Mouse (Mus musculus): ENCODE measurements at regions not wholly inside any gene's neighbourhood (a gene's known extent, or its start where the extent isn't known, plus 50 kb on each side); places are given as distances from the start of the nearest gene placed in this dataset.
A peak's percentile ranks its signal among the peaks of the same experiment; 100 is the strongest.

DNA sequence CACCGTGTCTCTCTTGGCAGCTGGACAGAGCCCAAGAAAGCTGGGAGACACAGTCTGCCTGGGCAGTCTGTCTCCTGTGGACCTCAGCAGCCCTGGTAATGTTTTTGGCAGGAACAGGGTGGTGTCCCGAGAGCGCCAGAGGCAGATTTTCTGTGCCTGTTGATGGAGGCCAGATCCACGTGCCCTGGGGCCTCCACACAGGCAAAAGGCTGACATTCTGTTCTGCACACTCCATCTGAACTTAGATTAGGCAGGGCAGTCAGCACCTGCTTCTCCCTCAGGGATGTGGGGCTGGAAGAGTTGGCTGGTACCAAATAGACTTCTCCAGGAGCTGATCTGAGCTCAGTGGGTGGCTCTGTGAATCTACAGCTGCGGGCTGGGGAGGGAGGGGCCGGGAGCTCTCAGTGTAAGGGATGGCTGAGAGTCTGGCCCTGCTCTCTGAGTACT, 83.8 kb downstream of the Gadd45g start:
- DNase-seq (ENCODE audit: low spot score in 2 of 2): peak in 1 of 2 experiments; percentile 24

DNA sequence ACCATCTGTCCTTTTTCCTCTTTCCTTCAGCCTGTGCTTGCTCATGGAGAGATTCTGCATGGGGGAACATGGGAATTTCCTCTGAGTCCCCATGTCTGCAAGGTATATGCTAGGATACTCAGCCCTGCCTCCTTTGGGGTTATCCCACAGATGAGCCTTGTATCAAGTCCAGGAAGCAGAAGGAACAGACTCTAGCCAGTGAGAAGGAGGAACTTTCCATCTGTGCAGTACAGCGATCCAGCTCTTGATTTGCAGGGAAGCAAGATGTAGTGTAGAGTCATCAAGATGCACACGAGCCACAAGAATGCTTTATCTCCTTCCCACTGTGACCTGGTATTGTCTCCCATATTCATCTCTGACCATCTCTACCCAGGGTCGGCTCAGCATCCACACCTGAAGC, 84.5 kb downstream of the Gadd45g start:
- DNase-seq (ENCODE audit: low spot score in 2 of 2): no peak

DNA sequence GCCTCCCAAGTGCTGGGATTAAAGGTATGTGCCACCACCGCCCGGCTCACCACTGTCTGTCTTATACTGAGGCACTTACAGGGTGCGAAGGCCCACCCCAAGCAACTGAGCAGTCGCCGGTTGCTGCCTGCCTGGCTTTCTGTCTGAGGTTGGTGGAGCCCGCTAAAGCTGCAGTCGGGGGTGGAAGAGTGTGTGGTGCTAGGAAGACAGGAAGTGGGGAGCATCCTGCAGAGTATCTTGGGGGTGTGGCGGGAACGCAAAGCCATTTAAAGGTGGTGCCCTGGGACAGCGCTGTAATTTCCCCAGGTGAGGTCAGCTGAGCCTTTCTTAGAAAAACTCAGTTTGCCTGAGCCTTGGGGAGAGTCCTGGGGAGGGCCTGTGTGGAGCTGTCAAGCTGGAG, 89.3 kb downstream of the Gadd45g start:
- no peak for DNase-seq (ENCODE audit: low spot score in 2 of 2)

DNA sequence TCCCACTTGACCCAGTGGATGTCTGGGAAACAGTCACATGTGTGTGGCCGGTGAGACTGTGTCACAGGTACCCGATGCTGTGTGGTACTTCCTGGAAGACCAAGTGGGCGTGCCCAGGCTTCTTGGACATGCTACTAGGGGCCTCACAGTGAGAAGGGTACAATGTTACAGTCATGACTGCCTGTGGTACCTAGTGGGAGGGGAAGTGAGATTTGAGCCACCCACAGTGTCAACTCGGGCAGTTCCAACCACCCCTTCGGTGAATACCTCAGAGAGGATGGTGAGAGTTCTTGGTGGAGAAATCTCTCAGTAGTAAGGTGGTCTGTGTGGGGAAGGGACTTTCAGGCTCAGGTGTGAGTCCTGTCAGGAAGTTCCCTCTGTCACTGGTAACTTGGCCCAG, 90.0 kb downstream of the Gadd45g start:
- DNase-seq (ENCODE audit: low spot score in 2 of 2): no peak

DNA sequence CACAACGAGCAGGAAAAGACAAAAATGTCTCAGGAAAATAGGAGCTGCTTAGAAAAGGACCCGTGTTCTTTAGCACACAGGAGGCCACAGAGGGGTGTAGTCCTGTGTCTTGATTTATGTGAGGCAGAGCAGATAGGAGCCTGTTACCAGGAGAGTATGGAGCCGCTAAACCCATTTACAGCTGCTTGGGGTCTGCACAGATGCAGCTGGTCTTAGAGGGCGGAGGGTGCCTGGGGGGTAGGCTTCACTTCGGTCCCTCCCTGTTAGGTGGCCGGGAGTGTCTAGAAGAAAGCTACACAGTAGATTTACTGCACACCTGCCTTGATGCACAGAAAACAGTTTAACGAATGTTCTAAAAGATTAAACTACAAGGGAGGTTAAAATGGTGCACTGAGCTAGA, 91.4 kb downstream of the Gadd45g start:
- no peak for DNase-seq (ENCODE audit: low spot score in 2 of 2)

DNA sequence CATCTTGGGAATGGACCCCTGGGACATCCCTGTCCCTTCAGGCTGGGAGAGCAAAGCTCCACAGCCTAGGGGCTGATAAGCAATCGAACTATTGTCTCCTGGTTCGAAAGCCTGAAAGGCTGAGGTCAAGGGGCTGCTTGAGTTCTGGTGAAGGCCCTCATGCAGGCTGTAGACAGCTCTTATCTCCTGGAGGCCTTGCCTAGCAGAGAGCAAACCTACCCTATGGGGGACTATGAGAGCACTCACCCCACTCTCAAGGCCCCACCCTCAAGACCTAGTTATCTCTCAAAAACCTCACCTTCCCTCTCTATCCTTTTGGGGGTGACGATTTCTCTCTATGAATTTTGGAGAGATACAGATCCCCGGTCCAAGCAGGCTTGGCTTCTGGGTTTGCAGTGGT, 92.8 kb downstream of the Gadd45g start:
- no peak for DNase-seq (ENCODE audit: low spot score in 2 of 2)

DNA sequence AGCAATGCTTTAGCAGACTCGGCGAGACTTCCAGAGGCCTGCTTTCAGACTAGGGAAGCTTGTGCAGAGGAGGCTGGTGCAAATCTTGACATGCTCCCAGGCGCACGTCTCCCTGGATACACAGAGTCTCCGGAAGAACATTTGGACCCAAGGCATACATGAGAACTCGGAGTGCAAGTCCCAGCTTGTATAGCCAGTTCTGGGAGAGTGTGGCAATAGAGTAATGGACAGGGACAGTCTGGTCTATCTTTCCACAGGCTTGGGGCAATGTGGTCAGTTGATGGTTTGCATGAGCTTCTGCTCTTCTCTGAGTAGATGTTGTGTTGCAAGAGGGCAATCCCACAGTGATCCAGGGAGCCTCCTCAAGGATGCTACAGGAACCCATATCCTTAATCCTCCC, 93.2 kb downstream of the Gadd45g start:
- DNase-seq (ENCODE audit: low spot score in 2 of 2): no peak

DNA sequence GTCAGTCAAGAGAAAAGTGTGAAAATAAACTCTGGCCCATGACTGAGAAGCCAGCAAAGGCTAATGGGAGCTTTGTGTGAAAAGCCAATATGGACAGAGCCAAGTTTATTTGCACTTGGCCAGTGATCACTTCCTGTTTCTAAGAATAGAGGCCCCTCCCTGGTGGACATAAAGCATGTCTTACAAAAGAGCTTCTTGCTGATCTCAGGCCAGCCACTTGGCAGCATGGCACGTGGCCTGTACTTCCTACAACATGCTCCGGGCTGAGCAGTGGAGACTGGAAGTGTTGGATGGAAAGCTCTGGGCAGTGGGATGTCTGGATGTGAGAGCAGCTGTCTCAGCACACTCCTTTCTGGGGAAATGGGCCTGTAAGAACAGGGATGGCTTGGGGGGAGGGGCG, 99.7 kb downstream of the Gadd45g start:
- no peak for DNase-seq (ENCODE audit: low spot score in 2 of 2)

DNA sequence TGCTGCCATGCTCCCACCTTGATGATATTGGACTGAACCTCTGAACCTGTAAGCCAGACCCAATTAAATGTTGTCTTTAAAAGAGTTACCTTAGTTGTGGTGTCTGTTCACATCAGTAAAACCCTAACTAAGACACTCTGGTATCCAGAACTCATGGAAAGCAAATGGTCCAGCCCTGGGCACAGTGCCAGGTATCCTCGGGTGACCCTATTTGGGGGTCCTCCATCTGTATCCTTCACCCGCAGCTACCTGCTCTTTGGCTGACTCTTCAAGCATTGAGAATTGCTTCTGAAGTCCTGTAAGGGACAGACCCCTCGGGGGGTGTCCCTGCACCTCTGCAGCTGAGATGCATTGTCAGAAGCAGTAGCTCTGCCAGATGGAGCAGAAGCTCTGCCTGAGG, 102.4 kb downstream of the Gadd45g start:
- DNase-seq (ENCODE audit: low spot score in 2 of 2): no peak

DNA sequence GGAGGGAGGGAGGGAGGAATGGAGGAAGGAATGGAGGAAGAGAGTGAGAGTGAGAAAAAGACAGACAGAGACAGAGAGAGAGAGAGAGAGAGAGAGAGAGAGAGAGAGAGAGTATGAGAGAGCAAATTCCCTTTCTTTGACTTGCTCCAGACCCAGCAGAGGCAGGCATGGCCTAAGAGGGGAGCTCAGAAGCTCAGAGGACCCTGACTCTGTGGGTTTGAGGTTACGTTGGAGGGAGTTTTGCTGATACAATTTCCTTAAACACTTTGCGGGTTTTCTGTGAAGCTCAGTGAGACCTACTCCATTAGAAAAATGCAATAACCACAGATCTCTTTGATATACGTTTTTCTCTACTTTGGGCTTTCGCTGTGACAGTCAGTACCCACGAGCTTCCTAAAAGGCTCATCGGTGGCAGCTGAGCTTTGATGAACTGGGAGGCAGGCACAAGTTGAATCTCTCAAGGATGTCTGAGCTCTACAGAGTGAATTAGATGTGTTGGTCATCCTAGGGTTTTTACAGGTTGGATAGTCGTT, 105.1 kb downstream of the Gadd45g start:
- no peak for DNase-seq (ENCODE audit: low spot score in 2 of 2)

DNA sequence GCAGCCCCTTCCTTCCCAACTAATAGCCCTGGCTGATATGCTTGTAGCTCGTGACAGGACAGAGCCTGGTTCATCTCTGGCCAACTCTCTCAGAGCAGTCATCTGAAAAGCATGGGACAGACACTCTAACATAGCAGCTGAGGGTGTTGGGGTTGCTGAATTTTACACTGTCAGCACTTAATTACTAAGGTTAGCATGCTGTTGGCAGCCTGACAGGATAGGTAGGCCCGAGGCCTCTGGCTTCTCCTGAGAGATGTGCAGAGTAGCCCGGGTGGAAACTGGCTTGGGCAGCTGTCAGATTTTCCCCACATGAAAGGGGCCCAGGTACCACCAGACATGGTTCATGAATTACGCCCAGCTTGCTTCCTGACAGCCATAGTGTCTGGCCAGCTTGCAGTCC, 106.6 kb downstream of the Gadd45g start:
- no peak for DNase-seq (ENCODE audit: low spot score in 2 of 2)

DNA sequence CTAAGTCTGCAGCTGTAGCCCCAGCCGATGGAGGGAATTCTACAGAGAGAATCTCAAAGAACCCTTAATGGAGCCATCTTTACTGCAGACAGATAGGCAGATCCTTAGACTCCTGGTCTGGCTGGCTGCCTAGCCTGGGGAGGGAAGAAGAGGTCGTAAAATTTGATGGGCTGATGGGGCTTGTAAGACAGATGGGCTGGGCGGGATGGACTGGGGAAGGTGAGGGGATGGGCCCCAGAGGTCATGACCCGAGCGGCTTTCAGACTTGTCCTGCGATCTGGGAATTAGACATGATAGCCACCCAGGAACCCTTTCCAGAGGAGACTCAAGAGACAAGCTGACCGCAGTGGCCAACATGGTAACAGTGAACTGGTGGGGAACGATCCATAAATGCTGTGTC, 107.1 kb downstream of the Gadd45g start:
- DNase-seq (ENCODE audit: low spot score in 2 of 2): no peak

DNA sequence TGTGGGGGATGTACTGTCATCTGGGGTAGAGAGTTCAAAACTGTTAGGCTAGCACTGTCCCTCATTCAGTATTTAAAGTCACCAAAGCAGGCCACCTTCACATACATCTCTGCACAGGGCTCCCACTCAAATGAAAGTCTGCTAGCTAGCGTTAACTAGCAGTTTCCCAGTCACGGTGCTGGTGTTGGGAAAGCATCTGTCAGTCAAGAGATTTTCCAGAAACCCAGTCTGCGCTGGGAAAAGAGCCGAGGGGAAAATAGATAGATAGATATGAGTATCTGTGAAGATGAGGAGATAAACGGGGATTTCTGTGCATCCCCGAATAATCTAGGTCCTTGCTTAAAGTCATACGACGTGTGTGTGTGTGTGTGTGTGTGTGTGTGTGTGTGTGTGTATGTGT, 110.6 kb downstream of the Gadd45g start:
- DNase-seq (ENCODE audit: low spot score in 2 of 2): no peak

DNA sequence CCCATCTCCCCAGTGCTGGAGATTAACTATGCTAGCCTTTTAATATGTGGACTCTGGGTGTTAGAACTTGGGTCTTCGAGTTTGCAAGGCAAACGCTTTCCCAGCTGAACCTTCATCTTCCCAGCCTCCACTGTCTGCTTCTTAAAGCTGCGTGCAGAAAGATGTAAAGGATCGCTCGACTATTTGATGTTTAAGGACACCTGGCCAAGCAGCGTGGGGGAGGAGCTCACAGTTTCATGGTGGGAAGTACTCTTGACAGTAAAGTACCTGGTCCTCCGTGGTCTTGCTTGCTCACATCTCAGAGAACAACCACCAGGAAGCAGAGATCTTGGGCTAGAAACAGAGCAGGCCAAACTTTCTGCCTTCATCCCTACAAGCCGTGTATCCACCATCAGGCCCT, 113.1 kb downstream of the Gadd45g start:
- DNase-seq (ENCODE audit: low spot score in 2 of 2): no peak

DNA sequence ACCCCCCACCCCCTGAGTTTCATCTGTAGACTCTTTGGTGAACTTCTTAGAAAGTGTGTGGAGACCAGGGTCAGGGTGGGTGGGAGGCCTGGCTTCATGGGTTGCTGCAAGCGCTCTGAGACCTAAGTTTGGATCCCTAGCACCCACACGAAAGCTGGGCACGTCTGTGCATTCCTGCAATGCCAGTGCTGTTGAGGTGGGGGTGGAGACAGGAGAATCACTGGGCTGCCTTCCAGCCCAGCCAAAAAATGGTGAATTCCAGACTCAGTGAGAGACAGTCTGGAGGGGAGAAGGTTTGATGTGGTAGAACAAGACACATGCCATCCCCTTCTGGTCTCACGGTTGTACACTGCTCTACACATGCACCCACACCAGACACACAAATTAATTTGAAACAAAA, 113.8 kb downstream of the Gadd45g start:
- no peak for DNase-seq (ENCODE audit: low spot score in 2 of 2)

DNA sequence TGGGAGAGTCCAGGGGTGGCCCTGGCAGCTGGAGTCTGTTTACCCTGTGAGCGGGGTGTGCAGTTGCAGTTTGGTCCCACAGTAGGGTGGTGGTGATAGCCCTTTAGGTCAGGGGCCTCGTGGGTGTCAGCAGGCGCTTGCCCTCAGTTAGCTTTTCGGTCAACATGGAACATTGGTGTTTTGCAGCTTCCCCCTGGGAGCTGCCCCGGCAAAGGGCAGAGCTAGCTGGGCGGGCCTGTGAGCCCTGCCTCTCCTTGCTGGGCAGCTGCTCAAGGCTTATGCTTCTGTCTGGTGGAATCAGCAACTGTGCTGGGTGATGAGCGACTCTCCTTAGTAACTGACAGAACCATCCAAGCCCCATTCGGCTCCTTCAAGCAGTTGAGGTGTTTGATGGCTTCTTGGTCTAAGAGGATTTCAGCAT, 115.7 kb downstream of the Gadd45g start:
- no peak for DNase-seq (ENCODE audit: low spot score in 2 of 2)

DNA sequence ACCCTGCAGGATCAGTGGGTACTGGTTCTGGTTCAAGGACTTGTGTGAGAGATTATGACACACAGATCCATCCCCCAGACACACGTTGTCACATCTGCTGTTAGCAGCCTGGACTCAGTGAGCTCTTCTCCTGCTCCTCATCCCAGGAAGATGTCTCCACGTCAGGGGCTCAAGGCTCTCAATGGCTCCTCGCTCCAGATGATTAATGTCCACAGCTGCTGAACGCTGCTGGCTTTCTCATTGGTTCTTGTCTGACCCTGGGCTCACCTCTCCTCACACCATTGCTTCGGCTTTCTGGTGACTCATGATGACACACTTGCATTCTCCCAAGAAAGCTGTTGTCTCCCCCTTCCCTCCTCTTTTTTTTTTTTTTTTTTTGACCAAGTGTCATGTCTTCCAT, 116.2 kb downstream of the Gadd45g start:
- peak in 1 of 2 experiments; percentile 22 for DNase-seq (ENCODE audit: low spot score in 2 of 2)

DNA sequence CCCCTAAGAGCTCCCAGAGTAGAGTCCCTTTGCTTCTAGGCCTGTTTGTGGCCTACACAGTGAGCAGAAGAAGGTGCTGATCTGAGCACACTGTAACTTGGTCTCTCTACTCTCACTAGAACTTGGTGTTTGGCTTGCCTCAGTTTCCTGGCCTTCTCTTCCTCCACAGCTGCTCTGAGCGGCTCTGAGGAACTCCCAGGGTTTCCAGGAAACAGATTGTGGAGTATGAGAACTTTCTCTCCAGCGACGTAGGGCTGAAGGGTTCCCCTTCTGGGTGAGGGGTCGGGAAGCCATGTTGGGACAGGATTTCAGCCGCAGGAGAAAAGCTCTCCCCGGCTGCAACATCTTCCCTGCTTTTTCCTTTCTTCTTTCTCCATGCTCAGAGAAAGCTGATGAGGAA, 117.5 kb downstream of the Gadd45g start:
- DNase-seq (ENCODE audit: low spot score in 2 of 2): no peak

DNA sequence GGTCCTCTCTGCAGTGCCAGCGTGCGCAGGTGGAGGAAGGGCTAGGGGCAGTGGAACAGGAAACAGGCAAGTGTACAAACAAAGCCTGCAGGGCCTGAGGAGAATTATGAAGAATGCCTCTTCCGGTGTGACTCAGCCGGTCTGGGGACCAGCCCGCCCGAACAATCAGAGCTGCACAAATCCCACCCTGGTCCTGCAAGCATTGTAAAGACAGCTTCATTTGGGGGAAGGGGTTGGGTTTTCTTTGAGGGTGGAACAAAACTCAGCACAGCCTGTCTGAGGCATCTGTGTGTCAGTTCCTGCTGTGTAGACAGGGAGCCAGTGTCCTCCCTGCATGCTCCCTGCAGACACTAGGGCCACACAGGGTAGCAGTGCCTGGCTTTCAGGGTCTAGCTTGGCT, 117.9 kb downstream of the Gadd45g start:
- DNase-seq (ENCODE audit: low spot score in 2 of 2): no peak

DNA sequence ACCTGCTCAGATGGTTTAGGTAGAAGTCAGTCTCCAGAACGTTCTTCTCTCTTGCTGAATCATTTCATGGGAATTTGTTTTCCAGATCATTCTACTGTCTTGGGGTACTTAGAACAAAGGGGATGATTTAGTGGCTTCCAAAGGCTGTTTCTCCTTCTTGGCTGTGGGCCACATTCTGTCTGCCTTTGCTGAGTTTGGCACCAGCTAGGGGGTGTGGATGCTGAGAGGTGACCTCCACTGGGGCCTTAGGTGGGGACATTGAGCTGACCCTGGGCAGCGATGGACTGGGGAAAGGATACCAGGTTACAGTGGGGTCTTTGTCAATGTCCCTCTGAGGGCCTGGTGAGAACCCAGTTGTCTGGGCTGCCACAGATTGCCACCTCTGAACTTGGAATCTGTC, 118.4 kb downstream of the Gadd45g start:
- no peak for DNase-seq (ENCODE audit: low spot score in 2 of 2)

DNA sequence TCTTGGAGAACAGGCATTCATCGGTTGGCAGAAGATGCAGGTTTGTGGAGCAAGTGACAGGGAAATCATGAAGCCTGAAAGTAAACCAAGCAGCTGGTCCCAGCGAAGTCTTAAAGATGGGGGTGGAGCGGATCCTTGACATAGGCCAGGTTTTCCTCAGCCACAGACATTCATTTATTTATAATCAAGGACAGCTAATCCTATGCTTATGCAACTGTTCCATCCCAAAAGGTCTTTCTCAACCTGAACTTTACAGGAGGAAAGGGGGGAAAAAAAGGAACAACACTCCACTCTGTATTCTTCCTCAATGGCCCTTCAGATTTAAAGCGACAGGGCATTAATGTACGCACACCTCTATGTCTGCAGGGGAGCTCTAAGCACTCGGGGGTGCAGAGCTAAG, 121.6 kb downstream of the Gadd45g start:
- no peak for DNase-seq (ENCODE audit: low spot score in 2 of 2)

DNA sequence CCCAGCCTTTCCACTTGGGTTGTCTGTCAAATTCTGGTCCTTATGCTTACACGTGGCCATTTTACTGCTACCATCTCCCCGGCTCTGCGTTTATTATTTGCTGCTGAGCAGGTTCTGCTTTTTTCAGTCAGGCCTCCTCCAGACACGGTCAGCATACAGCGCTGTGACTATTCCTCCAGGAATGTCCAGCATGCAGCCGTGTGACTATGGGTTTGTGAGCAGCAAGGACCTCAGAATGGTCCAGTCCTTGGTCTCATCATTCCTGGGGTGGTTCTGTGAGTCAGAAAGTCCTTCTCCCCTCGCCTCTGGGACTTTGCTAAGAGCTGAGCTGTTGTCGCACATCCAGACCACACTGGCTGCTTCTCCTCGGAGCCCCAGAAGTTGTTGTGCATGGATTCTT, 122.3 kb downstream of the Gadd45g start:
- no peak for DNase-seq (ENCODE audit: low spot score in 2 of 2)

DNA sequence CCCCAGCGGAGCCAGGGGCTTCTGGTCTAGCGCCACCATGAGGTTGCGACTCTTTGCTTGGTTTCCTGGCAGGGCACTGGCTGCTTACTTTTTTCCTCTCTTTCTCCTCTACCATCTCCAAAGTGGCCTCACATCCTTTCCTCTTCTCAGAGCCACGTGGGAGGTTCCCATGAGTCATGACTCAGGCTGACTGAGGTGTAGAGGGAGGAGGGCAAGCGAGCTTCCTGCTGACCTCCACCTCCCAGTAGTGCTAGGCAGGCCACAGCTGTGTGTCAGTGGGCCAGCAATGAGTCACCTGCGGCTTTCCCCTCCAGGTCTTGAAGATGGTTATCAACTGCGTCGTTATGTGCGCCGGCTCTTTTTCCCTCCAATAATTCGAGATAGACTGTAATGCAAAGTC, 123.6 kb downstream of the Gadd45g start:
- DNase-seq (ENCODE audit: low spot score in 2 of 2): peak in 1 of 2 experiments; percentile 40
